Mouse (Mus musculus) mesoderm, embryonic 11.5 days (tissue): ENCODE data around the gene Rce1.
"Not testable (repeated sequence)": the region's sequence is repeated elsewhere in the genome, so short reads cannot be mapped to it uniquely, and the experiment has no call there.

Experiments
- DNase-seq: peaks from one replicate; pipeline ENCODE4 v3.0.0-alpha.2; 2012; ENCODE audit warnings: low read depth, low spot score

Rce1 gene

GRCm38 (mm10) chr19:4613464-4614304, 11.8 kb downstream of the Rce1 start:
- no peak for DNase-seq

- DNase-seq: no peak
These were observed 13.1 kb downstream of the Rce1 start for GRCm38 (mm10) chr19:4612181-4612961.

GRCm38 (mm10) chr19:4610109-4610508, 15.3 kb downstream of the Rce1 start:
- no peak for DNase-seq

- DNase-seq: no peak
These were observed 16.9 kb downstream of the Rce1 start for GRCm38 (mm10) chr19:4608511-4608910.

GRCm38 (mm10) chr19:4607406-4607805, 18.0 kb downstream of the Rce1 start:
- no peak for DNase-seq

GRCm38 (mm10) chr19:4605654-4606053, 19.8 kb downstream of the Rce1 start:
- DNase-seq: no peak

- peak; percentile 46 for DNase-seq
These were observed 21.4 kb downstream of the Rce1 start for GRCm38 (mm10) chr19:4603801-4604723.

- no peak for DNase-seq
These were observed 23.0 kb downstream of the Rce1 start for GRCm38 (mm10) chr19:4602459-4602858.

- DNase-seq: no peak
These were observed 29.4 kb downstream of the Rce1 start for GRCm38 (mm10) chr19:4596071-4596470.

GRCm38 (mm10) chr19:4593792-4594522, 31.5 kb downstream of the Rce1 start:
- DNase-seq: no peak

- DNase-seq: no peak
These were observed 35.4 kb downstream of the Rce1 start for GRCm38 (mm10) chr19:4590025-4590424.

GRCm38 (mm10) chr19:4589081-4589480, 36.4 kb downstream of the Rce1 start:
- DNase-seq: no peak

- DNase-seq: no peak
These were observed 37.0 kb downstream of the Rce1 start for GRCm38 (mm10) chr19:4588430-4588829.

- DNase-seq: no peak
These were observed 38.0 kb downstream of the Rce1 start for GRCm38 (mm10) chr19:4587426-4587825.

GRCm38 (mm10) chr19:4586783-4587182, 38.7 kb downstream of the Rce1 start:
- DNase-seq: not testable (repeated sequence)

GRCm38 (mm10) chr19:4583856-4584255, 41.6 kb downstream of the Rce1 start:
- DNase-seq: no peak

- DNase-seq: no peak
These were observed 46.1 kb downstream of the Rce1 start for GRCm38 (mm10) chr19:4579296-4579695.

- no peak for DNase-seq
These were observed 46.6 kb downstream of the Rce1 start for GRCm38 (mm10) chr19:4578799-4579198.

GRCm38 (mm10) chr19:4573241-4573640, 52.2 kb downstream of the Rce1 start:
- no peak for DNase-seq
